Mouse (Mus musculus): ENCODE measurements around the gene Il4i1.

The Il4i1 gene

GRCm38 (mm10) chr7:44815721-44816469 is at the start of gene Il4i1, which contains the start of gene Nup62:
Il4i1 (plus strand) TSS chr7:44816387.
Nup62 (plus strand) TSS chr7:44816088.
- peak; percentile 100 for DNase-seq

- no peak for DNase-seq
Observed at GRCm38 (mm10) chr7:44768129-44768528, 48.1 kb upstream of the Il4i1 start.

GRCm38 (mm10) chr7:44770046-44770578 is 46.1 kb upstream of the Il4i1 start:
- peak in 1 of 2 experiments; percentile 38 for DNase-seq

DNA sequence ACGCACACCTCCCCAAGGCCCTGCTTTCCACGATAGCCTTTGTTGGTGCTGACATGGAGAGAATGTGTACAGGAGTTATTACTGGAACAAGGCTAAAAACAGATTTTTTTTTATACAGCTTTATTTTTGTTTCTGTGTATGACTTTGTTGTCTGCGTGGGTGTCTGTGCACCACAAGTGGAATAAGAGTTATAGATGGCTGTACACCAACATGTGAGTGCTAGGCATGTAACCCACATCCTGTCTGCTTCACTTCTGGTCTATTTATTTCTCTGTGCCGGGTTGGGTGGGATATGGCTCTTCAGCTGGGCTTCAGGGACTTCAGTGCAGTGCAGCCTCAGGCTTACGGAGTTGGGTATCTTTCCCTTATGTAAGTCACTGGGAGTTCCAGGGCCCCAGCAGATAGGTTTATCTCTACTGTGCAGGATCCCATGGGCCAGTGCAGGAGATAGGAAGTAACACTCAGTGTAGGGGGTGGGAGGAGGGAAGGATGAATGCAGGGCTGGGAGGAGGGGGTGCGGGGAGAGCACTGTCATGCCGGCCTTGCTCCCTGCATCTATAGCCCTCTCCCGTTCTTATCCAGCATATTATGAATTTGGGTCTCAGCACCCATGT is 43.5 kb upstream of the Il4i1 start:
- no peak for DNase-seq

DNA sequence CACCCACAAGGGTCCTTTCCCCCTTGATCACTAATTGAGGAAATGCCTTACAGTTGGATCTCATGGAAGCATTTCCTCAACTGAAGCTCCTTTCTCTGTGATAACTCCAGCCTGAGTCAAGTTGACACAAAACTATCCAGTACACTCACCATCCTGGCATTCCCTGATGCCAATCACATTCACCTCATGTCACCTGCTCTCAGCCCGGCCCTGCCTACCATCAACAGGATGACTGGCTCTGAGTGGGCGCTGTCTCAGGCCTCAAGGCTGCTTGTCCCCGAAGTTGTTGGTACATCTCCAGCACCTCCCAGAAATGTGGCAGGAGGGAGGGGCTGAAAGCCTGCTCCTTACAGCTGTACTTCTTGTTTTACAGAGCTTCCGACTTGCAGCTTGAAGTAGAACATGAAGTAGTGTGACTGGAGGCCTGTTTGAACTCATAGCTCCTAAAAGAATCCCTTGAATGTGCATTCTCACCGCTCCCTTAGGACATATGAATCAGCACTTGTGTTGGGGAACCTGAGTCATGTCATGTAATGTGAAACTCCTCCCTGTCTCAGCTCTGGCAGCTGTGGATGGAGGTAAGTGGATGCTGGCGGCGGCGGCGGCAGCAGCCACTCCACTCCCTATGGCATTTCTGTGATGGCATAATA is 39.2 kb upstream of the Il4i1 start:
- no peak for DNase-seq

DNA sequence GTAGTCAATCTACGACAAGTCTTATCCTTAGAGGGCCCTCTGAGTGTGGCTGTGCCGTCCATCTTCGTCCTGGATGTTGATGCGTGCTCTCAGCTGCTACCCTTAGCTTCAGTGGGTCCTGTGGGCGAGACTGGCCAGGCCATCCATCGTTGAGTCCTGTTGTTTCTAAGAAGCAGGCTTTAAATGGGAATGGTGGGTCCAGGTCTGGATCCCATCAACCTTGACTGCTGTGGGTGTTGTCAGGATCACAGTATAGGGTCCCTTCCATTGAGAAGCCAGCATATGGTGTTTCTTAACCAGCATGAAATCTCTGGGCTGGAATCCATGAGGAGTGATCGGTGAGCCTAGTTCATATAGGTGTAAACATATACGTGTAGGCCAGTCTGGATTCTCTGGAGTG is 36.1 kb upstream of the Il4i1 start:
- DNase-seq = no peak

GRCm38 (mm10) chr7:44789531-44789930 is 26.7 kb upstream of the Il4i1 start:
- DNase-seq = no peak

DNA sequence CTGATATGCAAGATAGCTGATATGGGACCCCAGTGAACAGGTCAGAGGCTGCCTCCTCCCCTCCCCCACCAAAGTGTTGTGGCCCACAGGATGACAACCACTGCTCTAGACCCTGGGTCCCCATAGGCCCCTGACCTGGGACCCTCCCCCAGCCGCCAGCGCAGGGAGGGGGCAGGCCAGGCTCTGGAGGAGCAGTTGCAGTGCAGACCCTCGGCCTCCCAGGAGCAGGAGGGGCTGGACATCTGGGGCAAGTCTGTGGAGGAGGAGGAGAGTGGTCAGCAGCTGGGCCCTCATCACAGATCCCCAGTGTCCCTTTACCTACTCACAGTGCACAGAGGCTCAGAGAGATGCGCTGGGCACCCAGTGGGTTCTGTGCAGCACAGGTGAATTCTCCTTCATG is 26.1 kb upstream of the Il4i1 start:
- no peak for DNase-seq

DNA sequence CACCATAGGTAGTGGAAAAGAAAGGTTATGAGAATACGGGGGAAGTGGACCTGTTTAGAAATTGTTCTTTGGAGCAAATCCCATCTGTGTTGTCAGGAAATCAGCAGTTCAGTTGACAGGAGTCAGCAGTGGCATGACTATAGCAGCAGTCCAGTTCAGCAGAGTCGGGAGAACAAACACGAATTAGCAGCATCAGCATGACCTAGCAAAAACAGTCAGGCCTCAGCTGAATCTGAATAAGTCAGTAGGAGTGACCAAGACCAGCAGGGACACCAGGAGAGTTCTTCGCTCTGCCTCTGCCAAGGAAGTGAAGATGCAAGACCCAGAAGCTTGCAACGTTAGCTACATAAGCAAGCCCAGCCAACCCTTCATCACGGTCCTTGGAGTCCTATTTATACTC is 23.4 kb upstream of the Il4i1 start:
- DNase-seq = no peak

- DNase-seq = no peak
Observed at GRCm38 (mm10) chr7:44808927-44809326, 7.3 kb upstream of the Il4i1 start.

GRCm38 (mm10) chr7:44809466-44809865 is 6.7 kb upstream of the Il4i1 start:
- no peak for DNase-seq

GRCm38 (mm10) chr7:44810365-44810764 is 5.8 kb upstream of the Il4i1 start:
- DNase-seq = no peak

- DNase-seq = no peak
Observed at GRCm38 (mm10) chr7:44810819-44811557, 5.2 kb upstream of the Il4i1 start.

GRCm38 (mm10) chr7:44812651-44813325 is 3.4 kb upstream of the Il4i1 start:
- no peak for DNase-seq

DNA sequence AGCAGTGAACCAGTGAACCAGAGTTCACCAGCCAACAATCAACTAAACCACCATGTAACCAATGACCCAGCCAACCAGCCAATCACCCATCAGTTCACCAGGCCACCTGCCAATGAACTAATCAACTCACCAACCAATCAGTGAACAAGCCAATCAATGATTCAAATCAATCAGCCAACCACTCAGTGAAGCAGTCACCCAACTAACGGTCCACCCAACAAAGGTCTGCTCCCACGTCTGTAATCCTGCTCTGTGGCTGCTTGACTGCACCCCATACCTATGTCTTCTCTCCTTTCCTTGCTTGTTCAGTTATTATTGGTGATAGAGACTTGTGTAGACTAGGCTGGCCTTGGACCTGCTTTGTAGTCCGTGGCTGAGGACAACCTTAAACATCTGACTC is 2.2 kb upstream of the Il4i1 start:
- no peak for DNase-seq

DNA sequence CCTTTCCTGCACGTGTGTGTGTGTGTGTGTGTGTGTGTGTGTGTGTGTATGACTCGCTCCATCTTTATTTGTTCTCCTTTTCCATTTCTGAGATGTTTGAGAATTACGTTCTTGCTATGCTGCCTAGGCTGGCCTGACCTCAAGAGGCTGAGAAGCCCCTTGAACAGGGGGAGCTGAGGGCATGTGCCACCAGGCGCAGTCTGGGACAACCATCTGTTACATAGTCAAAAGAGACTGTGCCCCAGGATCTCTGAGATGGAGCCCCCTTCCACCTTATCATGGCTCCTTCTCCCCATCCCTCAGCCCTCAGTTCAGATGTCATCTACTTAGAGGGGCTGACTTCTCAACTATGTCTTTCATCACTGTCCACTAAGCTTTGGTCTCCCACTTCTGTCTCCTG is 1.8 kb upstream of the Il4i1 start:
- DNase-seq = no peak

DNA sequence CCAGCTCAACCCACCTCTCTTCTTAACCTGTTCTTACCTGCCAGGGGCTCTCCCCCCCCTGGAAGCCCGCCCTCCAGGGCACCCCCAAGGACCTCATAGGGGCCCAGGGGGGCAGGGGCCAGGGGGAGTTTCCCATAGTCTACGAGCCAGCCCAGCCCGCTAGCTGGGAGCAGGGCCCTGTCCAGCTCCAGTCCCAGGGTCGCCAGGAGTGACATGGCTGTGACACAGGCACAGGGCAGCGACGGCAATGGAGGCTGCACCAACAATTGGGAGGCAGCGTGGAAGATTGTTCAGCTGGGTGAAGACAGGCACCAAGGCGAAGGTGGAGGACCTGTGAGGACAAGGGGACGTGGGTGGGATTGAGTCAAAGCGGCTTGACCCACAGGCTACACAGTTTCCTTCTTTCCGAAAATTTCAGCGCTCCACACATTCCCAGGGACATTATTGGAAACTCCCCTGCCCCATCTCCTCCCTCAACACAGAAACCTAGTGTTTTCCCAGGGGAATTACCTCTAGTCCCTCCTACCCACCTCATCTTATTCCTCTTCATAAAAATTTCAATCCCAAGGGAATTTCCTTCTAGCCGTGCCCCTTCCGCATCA is 1.1 kb upstream of the Il4i1 start:
- peak; percentile 43 to 52 for DNase-seq

- no peak for DNase-seq
Observed at GRCm38 (mm10) chr7:44816470-44817021, 359 bp downstream of the Il4i1 start, which contains the start of gene Atf5. Atf5 (minus strand) TSS chr7:44816658.

DNA sequence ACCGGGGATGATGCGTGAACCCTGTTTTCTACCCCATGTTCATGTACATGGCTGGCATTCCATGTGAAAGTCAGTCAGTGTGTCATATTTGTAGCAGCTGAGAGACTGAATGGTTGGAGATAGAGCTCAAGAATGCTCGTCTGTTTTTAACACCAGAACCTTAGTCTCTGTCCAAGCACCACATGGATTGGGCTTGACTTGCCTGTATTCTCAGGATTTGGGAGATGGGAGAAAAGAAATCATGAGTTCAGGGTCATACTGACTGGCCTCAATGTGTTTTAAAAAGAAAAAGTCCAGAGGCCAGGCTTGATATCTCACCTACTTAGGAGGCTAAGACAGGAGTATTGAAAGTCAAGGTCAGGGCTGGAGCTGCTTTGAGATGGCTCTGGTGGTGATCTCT is 1.3 kb downstream of the Il4i1 start:
- DNase-seq = no peak

- no peak for DNase-seq
Observed at GRCm38 (mm10) chr7:44818164-44818563, 2.0 kb downstream of the Il4i1 start.

- DNase-seq = peak; percentile 52 to 67
Observed at GRCm38 (mm10) chr7:44818751-44819235, 2.6 kb downstream of the Il4i1 start.
